Comparison of ENCODE assay signal across 8 mouse cellular contexts in genomic region chr9:37255149-37255888, GRCm38 (mm10). TPM values are rescaled to one million over a fixed set of nuclear protein-coding genes. Genes with fewer than 3 reads are reported as not detected.
DNase-seq lines count a peak whose midpoint lies in the region; ATAC-seq lines count a peak whose summit lies in the region.

Gene Slc37a2 (minus strand): TSS chr9:37255738.

- DNase-seq in Muller cell, postnatal 12 days (ENCODE audit: inconsistent ontology term) = peak; percentile 60
- peak; percentile 67 to 69 for DNase-seq in cerebellum, postnatal 10 days
- DNase-seq in gastrocnemius, adult 18-20 months (ENCODE audit: low spot score) = peak; percentile 70
- peak; percentile 71 to 75 for DNase-seq in layer of hippocampus, postnatal 36 days
- peak; percentile 53 for DNase-seq in lung, postnatal 25 days (ENCODE audit: low spot score)
- peak; percentile 87 for DNase-seq in right cerebral cortex, adult 18-20 months
- DNase-seq in urinary bladder, postnatal 14 days (ENCODE audit: low spot score) = peak; percentile 74

- peak within 1 kb of the TSS; percentile 15 for H3K9ac ChIP-seq in hindbrain, embryonic 15.5 days

- peaks cover 12% of the 10 kb centered on the region for H3K4me1 ChIP-seq in hindbrain, embryonic 15.5 days (replicated peaks)

- H3K27ac ChIP-seq in hindbrain, embryonic 15.5 days (replicated peaks) = no peak within 1 kb of the TSS

- 3% methylated on average over 38 of the region's 38 CpGs for WGBS in hindbrain, embryonic 15.5 days

- peak within 1 kb of the TSS; percentile 85 for H3K4me2 ChIP-seq in hindbrain, embryonic 15.5 days

- ATAC-seq in hindbrain, embryonic 15.5 days (ENCODE audit: low FRiP score, low read depth) = peak; percentile 82

- H3K4me3 ChIP-seq in hindbrain, embryonic 15.5 days = peak within 1 kb of the TSS; percentile 37

- no peaks in the 10 kb centered on the region for H3K36me3 ChIP-seq in hindbrain, embryonic 15.5 days

- no peaks in the 10 kb centered on the region for H3K9me3 ChIP-seq in hindbrain, embryonic 15.5 days

- peaks cover 9% of the 10 kb centered on the region; the same call in 1 of the 2 replicates for H3K27me3 ChIP-seq in hindbrain, embryonic 15.5 days

RNA-seq across cellular contexts. Expression of gene Slc37a2, which starts in this region (rescaled TPM):
- total RNA-seq in gastrocnemius, adult 18-20 months (2021) = under 1 TPM; 0.30 to 0.62 TPM
- polyA plus RNA-seq in hindbrain, embryonic 15.5 days (2015; fragmentation: Nextera tagmentation; extraction: Ambion mirVana) = 1.4 and 2.1 TPM in 2 replicates
- total RNA-seq in layer of hippocampus, postnatal 36 days (2021) = 1 to 10 TPM; 1.4 to 1.8 TPM

Comparison
In these comparisons a context has a peak if more than half of its experiments do, and no peak if none do; other contexts are left out.
1. Peak in DNase-seq in gastrocnemius, adult 18-20 months; RNA of the gene not detected or under 1 TPM.